Mouse (Mus musculus) embryonic fibroblast, embryonic 13.5 days (primary cell): ENCODE measurements around the gene Eef2. TPM values are rescaled to one million over a fixed set of nuclear protein-coding genes. Genes with fewer than 3 reads are reported as not detected.
A peak's percentile ranks its signal among the peaks of the same experiment; 100 is the strongest.

ENCODE experiments used
- H3K27ac ChIP-seq: 2 replicates; pipeline ENCODE4 v1.5.1; 2012; ENCODE audit warnings: low read length, control low read depth, inconsistent platforms; ENCODE audit not compliant: insufficient read depth
- H3K4me1 ChIP-seq: 2 replicates; pipeline ENCODE4 v1.6.1; 2011; ENCODE audit warnings: low read length; ENCODE audit not compliant: control insufficient read depth, insufficient read depth
- H3K4me3 ChIP-seq: 2 replicates; pipeline ENCODE4 v1.5.1; 2011; ENCODE audit warnings: mild to moderate bottlenecking, control low read depth, low read length; ENCODE audit not compliant: insufficient read depth
- CTCF ChIP-seq: IDR thresholded peaks from 2 replicates; pipeline ENCODE4 v1.5.1; 2011; ENCODE audit warnings: mild to moderate bottlenecking, control low read depth, low read length, moderate library complexity, borderline replicate concordance; ENCODE audit not compliant: insufficient read depth
- POLR2A ChIP-seq: IDR thresholded peaks from 2 replicates; pipeline ENCODE4 v1.6.1; 2011; ENCODE audit warnings: low read depth, mild to moderate bottlenecking, control low read depth, low read length, moderate library complexity
- polyA plus RNA-seq: library from polyadenylated mRNA; stranded (reverse); fragments of >200 nt; gene quantifications from 2 replicates; pipeline ENCODE4 v1.2.4, GENCODE M21; 2011; ENCODE audit warnings: low read depth; ENCODE audit not compliant: missing spikeins, insufficient read length

The Eef2 gene
- polyA plus RNA-seq: 1,643 and 1,827 TPM in 2 replicates

DNA sequence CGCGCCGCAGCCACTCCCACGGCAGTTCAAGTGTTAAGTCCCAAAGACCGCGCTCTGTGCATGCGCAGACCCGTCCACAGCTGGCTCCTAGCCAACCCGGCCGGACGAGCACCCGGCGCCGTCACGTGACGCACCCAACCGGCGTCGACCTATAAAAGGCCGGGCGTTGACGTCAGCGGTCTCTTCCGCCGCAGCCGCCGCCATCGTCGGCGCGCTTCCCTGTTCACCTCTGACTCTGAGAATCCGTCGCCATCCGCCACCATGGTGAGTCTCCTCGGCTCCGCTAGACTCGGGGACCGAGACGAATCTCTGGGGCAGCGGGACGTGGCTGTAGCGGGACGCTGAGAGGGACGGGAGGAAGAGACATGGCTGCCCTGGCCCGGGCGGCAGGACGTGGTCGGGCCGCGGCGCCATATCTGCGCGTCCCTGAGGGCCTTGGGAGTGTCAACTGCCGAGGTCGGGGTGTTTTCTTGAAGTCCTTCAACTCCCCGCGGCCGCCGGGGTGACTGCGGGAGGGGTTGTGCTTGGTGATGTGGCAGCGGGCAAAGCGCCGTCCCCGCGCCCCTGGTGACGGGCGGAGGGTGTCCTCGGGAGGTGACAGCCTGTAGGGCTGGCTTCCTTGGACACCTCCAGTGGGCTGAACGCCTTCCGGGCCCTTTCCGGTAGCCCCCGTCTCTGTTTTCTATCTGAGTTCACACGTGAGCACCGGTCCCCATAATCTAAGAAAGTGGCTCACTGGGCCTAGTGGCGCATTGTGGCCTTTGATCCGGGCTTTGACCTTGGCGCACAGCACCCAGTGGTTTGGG is at the start of gene Eef2:
TSS of gene Eef2 (plus strand) at position 166 of the 806 bp plus-strand sequence.
- H3K4me3 ChIP-seq: peak within 1 kb of the TSS; percentile 91
- H3K4me1 ChIP-seq: peaks cover 11% of the 10 kb centered on the region
- TF ChIP-seq POLR2A: peak; percentile 100
- no peak for TF ChIP-seq CTCF
- peak within 1 kb of the TSS; percentile 74 for H3K27ac ChIP-seq

GRCm38 (mm10) chr10:81134181-81134587 is 42.2 kb upstream of the Eef2 start:
- Histone ChIP-seq H3K27ac (no peak overlapping the region), H3K4me3 (no peak overlapping the region), H3K4me1 (peaks cover 2% of the 10 kb centered on the region; the same call in 1 of the 2 replicates)
- TF ChIP-seq CTCF (no peak), POLR2A (no peak)

DNA sequence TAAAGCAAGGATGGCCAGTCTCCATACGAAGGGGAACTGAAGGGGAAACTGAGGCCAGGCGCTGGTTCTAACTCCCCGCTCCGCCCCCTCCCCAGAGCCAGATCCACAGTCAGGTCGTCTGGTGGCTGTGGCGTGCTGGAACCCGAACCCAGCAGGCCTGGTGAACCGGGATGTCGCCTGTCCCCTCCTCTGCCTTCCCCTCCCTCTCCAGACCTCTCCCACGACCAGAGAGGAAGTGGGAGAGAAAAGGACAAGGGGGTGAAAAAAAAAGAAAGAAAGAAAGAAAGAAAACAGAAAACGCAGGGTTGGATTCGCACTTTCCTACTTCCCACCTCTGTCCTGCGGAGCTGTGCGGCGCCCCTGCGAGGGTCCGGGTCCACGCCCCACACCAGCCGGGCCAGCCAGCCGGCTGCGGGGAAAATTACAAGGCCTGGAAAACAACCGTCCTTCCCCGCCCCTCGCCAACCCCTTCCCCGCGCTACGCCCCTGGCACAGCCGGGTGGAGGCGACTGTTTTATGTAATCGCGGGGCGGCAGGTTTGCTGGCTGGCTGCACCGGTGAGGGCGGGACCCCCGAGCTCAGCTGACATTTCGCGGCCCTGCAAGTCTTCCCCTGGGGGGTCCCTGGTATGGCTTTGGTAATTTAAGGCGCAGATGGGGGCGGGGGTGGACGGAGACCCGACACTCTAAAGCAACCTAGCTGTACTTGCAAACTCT is 41.3 kb upstream of the Eef2 start, which contains the start of gene Zbtb7a:
TSS of gene Zbtb7a (plus strand) at position 255 of the 716 bp plus-strand sequence.
- TF ChIP-seq CTCF: no peak
- TF ChIP-seq POLR2A: no peak
- Histone ChIP-seq H3K4me1 (peaks cover 2% of the 10 kb centered on the region; the same call in 1 of the 2 replicates), H3K27ac (no peak within 1 kb of the TSS), H3K4me3 (peak within 1 kb of the TSS; percentile 96)

- Histone ChIP-seq H3K4me1 (peaks cover 2% of the 10 kb centered on the region; the same call in 1 of the 2 replicates), H3K27ac (peak overlapping the region; percentile 95), H3K4me3 (peak overlapping the region; percentile 96)
- TF ChIP-seq POLR2A (peak; percentile 64), CTCF (no peak)
Measured at GRCm38 (mm10) chr10:81135831-81136705, 40.4 kb upstream of the Eef2 start.

DNA sequence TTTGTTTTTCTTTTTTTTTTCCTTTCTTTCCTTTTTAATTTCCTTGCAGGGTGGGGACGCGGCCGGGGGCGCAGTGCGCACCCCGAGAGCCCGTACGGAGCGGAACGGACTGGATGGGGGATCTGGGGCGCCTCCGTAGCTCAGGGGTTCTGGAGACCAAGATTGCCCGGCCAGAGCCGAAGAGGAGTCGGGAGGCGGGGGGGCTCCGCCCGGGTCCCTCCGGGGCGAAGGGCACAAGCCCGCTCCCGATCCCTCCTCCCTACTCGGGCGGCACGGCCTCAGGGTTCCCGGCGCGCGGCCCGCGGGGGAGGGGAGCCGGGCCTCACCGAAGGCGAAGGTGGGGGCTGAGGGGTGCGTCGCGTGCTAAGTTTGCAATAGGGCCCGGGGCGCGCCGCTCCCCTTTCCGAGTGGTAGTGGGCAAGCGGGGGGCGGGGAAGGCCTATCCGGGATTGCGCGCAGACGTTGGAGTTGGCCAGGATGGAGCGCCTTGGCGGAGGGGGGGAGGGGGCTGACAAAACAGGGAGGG is 39.7 kb upstream of the Eef2 start:
- H3K4me3 ChIP-seq: peak overlapping the region; percentile 96
- H3K4me1 ChIP-seq: peaks cover 7% of the 10 kb centered on the region
- TF ChIP-seq CTCF (no peak), POLR2A (0 out of 2 replicates have a peak, but pooled peaks have one; percentile 26)

DNA sequence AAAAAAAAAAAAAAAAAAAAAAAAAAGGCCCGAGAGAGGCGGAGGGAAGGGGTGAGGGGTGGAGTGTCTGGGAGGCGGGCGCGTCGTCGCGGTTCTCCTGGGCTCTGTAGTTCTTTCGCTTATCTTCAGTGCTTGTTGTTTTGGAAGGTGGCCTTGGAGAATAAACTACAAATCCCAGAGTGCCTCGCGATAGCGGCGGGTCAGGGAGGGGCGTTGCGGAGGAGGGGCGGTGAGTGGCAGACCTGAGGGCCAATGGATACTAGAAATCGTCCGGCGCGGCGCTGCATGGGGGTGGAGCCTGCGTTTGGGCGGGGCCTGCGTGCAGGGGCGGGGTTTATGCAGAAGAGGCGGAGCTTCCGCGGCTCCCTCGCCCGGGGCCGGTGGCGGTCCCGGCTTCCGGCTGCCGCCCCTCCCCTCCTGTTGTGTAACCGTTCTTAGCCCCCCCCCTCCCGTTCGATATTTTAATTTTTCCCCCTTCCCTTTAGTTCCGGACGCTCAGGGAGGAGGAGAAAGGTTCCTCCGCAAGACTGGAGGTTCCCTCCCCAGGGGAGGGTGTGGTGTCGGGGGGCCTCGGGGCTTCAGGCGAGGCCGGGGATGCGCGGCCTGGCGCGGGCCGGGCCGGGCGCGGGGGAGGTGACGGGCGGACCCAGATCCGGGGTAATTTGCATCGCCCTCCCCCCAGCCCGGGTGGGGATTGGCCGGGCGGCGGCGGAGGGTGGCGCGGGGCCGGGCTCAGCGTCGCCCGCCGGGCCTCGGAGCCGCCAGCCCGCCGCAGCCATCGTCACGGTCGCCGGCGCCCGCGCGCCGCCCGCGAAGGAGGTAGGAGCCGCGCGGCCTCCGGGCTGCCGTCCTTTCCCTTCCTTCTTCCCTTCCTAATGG is 38.9 kb upstream of the Eef2 start:
- TF ChIP-seq CTCF (no peak), POLR2A (no peak; the same call in 1 of the 2 replicates)
- peak overlapping the region; percentile 80 for H3K27ac ChIP-seq
- peaks cover 11% of the 10 kb centered on the region for H3K4me1 ChIP-seq
- H3K4me3 ChIP-seq: peak overlapping the region; percentile 85

More for the DNA sequence above, 39.7 kb upstream of the Eef2 start:
- H3K27ac ChIP-seq: peak overlapping the region; percentile 95

GRCm38 (mm10) chr10:81138131-81138782 is 38.2 kb upstream of the Eef2 start:
- peak overlapping the region; percentile 85 for H3K4me3 ChIP-seq
- H3K4me1 ChIP-seq: peaks cover 14% of the 10 kb centered on the region
- H3K27ac ChIP-seq: peak overlapping the region; percentile 80
- TF ChIP-seq POLR2A: no peak; the same call in none of the 2 replicates
- no peak for TF ChIP-seq CTCF

GRCm38 (mm10) chr10:81138821-81139528 is 37.5 kb upstream of the Eef2 start:
- Histone ChIP-seq H3K27ac (no peak overlapping the region), H3K4me3 (peak overlapping the region; percentile 85), H3K4me1 (peaks cover 14% of the 10 kb centered on the region)
- no peak for TF ChIP-seq CTCF
